Mouse (Mus musculus): ENCODE measurements around the gene Plekho1.
A peak's percentile ranks its signal among the peaks of the same experiment; 100 is the strongest.
"Not testable (repeated sequence)": the region's sequence is repeated elsewhere in the genome, so short reads cannot be mapped to it uniquely, and the experiment has no call there.

Gene Plekho1

GRCm38 (mm10) chr3:95980276-95980970, 15.4 kb downstream of the Plekho1 start:
- DNase-seq (ENCODE audit: low read depth) = no peak

- DNase-seq (ENCODE audit: low read depth) = no peak
Measured at GRCm38 (mm10) chr3:95978265-95978664, 17.5 kb downstream of the Plekho1 start.

- DNase-seq (ENCODE audit: low read depth) = not testable (repeated sequence)
Measured at GRCm38 (mm10) chr3:95977587-95977986, 18.2 kb downstream of the Plekho1 start.

- DNase-seq (ENCODE audit: low read depth) = no peak
Measured at GRCm38 (mm10) chr3:95977079-95977478, 18.7 kb downstream of the Plekho1 start.

GRCm38 (mm10) chr3:95972873-95973634, 22.7 kb downstream of the Plekho1 start:
- DNase-seq (ENCODE audit: low read depth) = peak; percentile 79

- DNase-seq (ENCODE audit: low read depth) = peak; percentile 63
Measured at GRCm38 (mm10) chr3:95972251-95972872, 23.4 kb downstream of the Plekho1 start.

GRCm38 (mm10) chr3:95970661-95971060, 25.1 kb downstream of the Plekho1 start:
- DNase-seq (ENCODE audit: low read depth) = not testable (repeated sequence)

GRCm38 (mm10) chr3:95969277-95969676, 26.5 kb downstream of the Plekho1 start:
- DNase-seq (ENCODE audit: low read depth) = no peak

- DNase-seq (ENCODE audit: low read depth) = peak; percentile 76
Measured at GRCm38 (mm10) chr3:95965518-95966451, 30.0 kb downstream of the Plekho1 start.

- peak; percentile 76 for DNase-seq (ENCODE audit: low read depth)
Measured at GRCm38 (mm10) chr3:95963681-95964080, 32.1 kb downstream of the Plekho1 start.

GRCm38 (mm10) chr3:95963230-95963629, 32.6 kb downstream of the Plekho1 start:
- no peak for DNase-seq (ENCODE audit: low read depth)

GRCm38 (mm10) chr3:95962182-95962581, 33.6 kb downstream of the Plekho1 start:
- DNase-seq (ENCODE audit: low read depth) = not testable (repeated sequence)

- peak; percentile 51 for DNase-seq (ENCODE audit: low read depth)
Measured at GRCm38 (mm10) chr3:95959807-95960206, 36.0 kb downstream of the Plekho1 start.

- peak; percentile 67 for DNase-seq (ENCODE audit: low read depth)
Measured at GRCm38 (mm10) chr3:95959082-95959481, 36.7 kb downstream of the Plekho1 start.

- DNase-seq (ENCODE audit: low read depth) = no peak
Measured at GRCm38 (mm10) chr3:95957359-95958148, 38.2 kb downstream of the Plekho1 start.

- DNase-seq (ENCODE audit: low read depth) = no peak
Measured at GRCm38 (mm10) chr3:95955318-95955717, 40.5 kb downstream of the Plekho1 start.

- not testable (repeated sequence) for DNase-seq (ENCODE audit: low read depth)
Measured at GRCm38 (mm10) chr3:95954648-95955173, 41.1 kb downstream of the Plekho1 start.

- no peak for DNase-seq (ENCODE audit: low read depth)
Measured at GRCm38 (mm10) chr3:95953522-95953921, 42.3 kb downstream of the Plekho1 start.

GRCm38 (mm10) chr3:95953023-95953422, 42.8 kb downstream of the Plekho1 start:
- no peak for DNase-seq (ENCODE audit: low read depth)

- DNase-seq (ENCODE audit: low read depth) = peak; percentile 50
Measured at GRCm38 (mm10) chr3:95951566-95951965, 44.2 kb downstream of the Plekho1 start.

Measured in naive thymus-derived CD4-positive, alpha-beta T cell, adult 2 months (primary cell).